Mouse (Mus musculus): ENCODE results near the gene Gm20715. TPM values are rescaled to one million over a fixed set of nuclear protein-coding genes. Genes with fewer than 3 reads are reported as not detected.
"Not testable (repeated sequence)": the region's sequence is repeated elsewhere in the genome, so short reads cannot be mapped to it uniquely, and the experiment has no call there.

Gm20715 gene
- total RNA-seq, 2 experiments from 2014 or later, result not detected

GRCm38 (mm10) chr7:6419894-6420293 is 9.8 kb downstream of the Gm20715 start:
- no peak for DNase-seq
- intact Hi-C loops (cut with DNase I), result no loop called here

GRCm38 (mm10) chr7:6429381-6429780 is 19.3 kb downstream of the Gm20715 start:
- intact Hi-C loops (cut with DNase I), result no loop called here
- no peak for DNase-seq

- intact Hi-C loops (cut with DNase I), result loop anchor here (1.0 to 10.0 kb wide), 3 partner anchors 71 to 504 kb away; no protein-coding TSS in a partner anchor
- DNase-seq, result no peak
These were observed 20.3 kb downstream of the Gm20715 start for GRCm38 (mm10) chr7:6430342-6430741.

GRCm38 (mm10) chr7:6438388-6438787 is 28.3 kb downstream of the Gm20715 start, which contains the start of gene Olfr1344:
Gene Olfr1344, plus strand, starts transcription at chr7:6438688.
- DNase-seq, result no peak
- intact Hi-C loops (cut with DNase I), result loop anchor here (10.0 kb wide), 2 partner anchors 286 to 496 kb away; no protein-coding TSS in a partner anchor

GRCm38 (mm10) chr7:6441173-6441572 is 31.1 kb downstream of the Gm20715 start:
- no peak for DNase-seq
- intact Hi-C loops (cut with DNase I), result no loop called here

- intact Hi-C loops (cut with DNase I), result no loop called here
These were observed 37.7 kb downstream of the Gm20715 start for GRCm38 (mm10) chr7:6447771-6448170.

GRCm38 (mm10) chr7:6455868-6456267 is 45.8 kb downstream of the Gm20715 start, which contains the start of gene Olfr1336:
Gene Olfr1336, plus strand, starts transcription at chr7:6456168.
- no peak for DNase-seq
- intact Hi-C loops (cut with DNase I), result no loop called here

More at GRCm38 (mm10) chr7:6447771-6448170, 37.7 kb downstream of the Gm20715 start:
- DNase-seq, result no peak

GRCm38 (mm10) chr7:6456399-6456798 is 46.3 kb downstream of the Gm20715 start:
- intact Hi-C loops (cut with DNase I), result no loop called here
- no peak for DNase-seq

GRCm38 (mm10) chr7:6466951-6467350 is 56.9 kb downstream of the Gm20715 start, which contains the start of gene Olfr1346:
Gene Olfr1346, plus strand, starts transcription at chr7:6467101.
- no peak for DNase-seq
- intact Hi-C loops (cut with DNase I), result no loop called here

- DNase-seq; intact Hi-C loops (cut with DNase I): not testable (repeated sequence)
These were observed 67.6 kb downstream of the Gm20715 start for GRCm38 (mm10) chr7:6477633-6478032.

GRCm38 (mm10) chr7:6486841-6487240 is 76.8 kb downstream of the Gm20715 start, which contains the start of gene Olfr5:
Gene Olfr5, minus strand, starts transcription at chr7:6486941.
- no peak for DNase-seq
- intact Hi-C loops (cut with DNase I), result no loop called here

Other genes starting within 250 kb of the Gm20715 start
- gene Zfp444, start 238.1 kb upstream of the Gm20715 start, total RNA-seq (2021), result 1 to 10 TPM; 7.2 to 8.3 TPM
- gene Galp, start 213.2 kb upstream of the Gm20715 start, total RNA-seq (2021), result not detected
- not detected for gene Zscan5b, start 188.0 kb upstream of the Gm20715 start, total RNA-seq (2021)
- gene Epp13, start 157.6 kb upstream of the Gm20715 start, total RNA-seq (2021), result not detected
- 1 to 10 TPM; 3.5 to 3.6 TPM for gene Zfp667, start 123.7 kb upstream of the Gm20715 start, total RNA-seq (2021)
- under 1 TPM; 0.46 to 0.49 TPM for gene Zfp583, start 79.0 kb upstream of the Gm20715 start, total RNA-seq (2021)
- under 1 TPM; 0.18 to 0.32 TPM for gene Gm3854, start 66.5 kb upstream of the Gm20715 start, total RNA-seq (2021)
- 1 to 10 TPM; 1.4 to 2.2 TPM for gene Zfp78, start 47.0 kb upstream of the Gm20715 start, total RNA-seq (2021)
- 1 to 10 TPM in 1 of 2 experiments, under 1 TPM in 1; 0.77 to 1.2 TPM for gene Zfp28, start 27.0 kb upstream of the Gm20715 start, total RNA-seq (2021)
- under 1 TPM in 1 of 2 experiments, not detected in 1; 0.32 TPM for gene Smim17, start 11.6 kb upstream of the Gm20715 start, total RNA-seq (2021)
- not detected for gene Olfr1344, start 28.4 kb downstream of the Gm20715 start, total RNA-seq (2021)
- not detected for gene Olfr1336, start 45.9 kb downstream of the Gm20715 start, total RNA-seq (2021)
- not detected for gene Olfr1346, start 56.8 kb downstream of the Gm20715 start, total RNA-seq (2021)
- gene Olfr5, start 76.7 kb downstream of the Gm20715 start, total RNA-seq (2021), result not detected
- not detected for gene Olfr1347, start 89.5 kb downstream of the Gm20715 start, total RNA-seq (2021)
- not detected for gene Olfr1348, start 98.5 kb downstream of the Gm20715 start, total RNA-seq (2021)
- gene Olfr1349, start 112.7 kb downstream of the Gm20715 start, total RNA-seq (2021), result not detected
- gene Olfr1350, start 154.6 kb downstream of the Gm20715 start, total RNA-seq (2021), result not detected